Mouse (Mus musculus) heart, adult 2 months (tissue): ENCODE results near the gene Cygb.

ENCODE experiments used
- CTCF ChIP-seq: fragments of 200-600 bp; IDR thresholded peaks from 2 replicates; pipeline ENCODE4 v1.8.1; 2022; ENCODE audit warnings: antibody characterized with exemption, mild to moderate bottlenecking, moderate library complexity
- EP300 ChIP-seq: fragments of 200-500 bp; IDR thresholded peaks from 2 replicates; pipeline ENCODE4 v1.6.1; 2011; ENCODE audit warnings: low read depth, low read length, control low read depth; ENCODE audit not compliant: insufficient read depth

GRCm38 (mm10) chr11:116651339-116651738 lies 2.8 kb downstream of the Cygb start:
- TF ChIP-seq EP300 (no peak), CTCF (no peak)
